Mouse (Mus musculus) lung, adult 10 weeks (tissue): ENCODE results near the gene Olfr730. TPM values are rescaled to one million over a fixed set of nuclear protein-coding genes. Genes with fewer than 3 reads are reported as not detected.

ENCODE experiments used
- polyA plus RNA-seq: library from polyadenylated mRNA; stranded (reverse); fragments of 350-450 nt; fragmentation: Illumina TruSeq; extraction: RNeasy Lipid Tissue Mini Kit (QIAGEN cat#74804); gene quantifications from one replicate; pipeline ENCODE4 v1.2.3, GENCODE M21; 2014; ENCODE audit warnings: low read depth, low replicate concordance; ENCODE audit not compliant: insufficient read depth

Gene Olfr730
- not detected for polyA plus RNA-seq

DNA sequence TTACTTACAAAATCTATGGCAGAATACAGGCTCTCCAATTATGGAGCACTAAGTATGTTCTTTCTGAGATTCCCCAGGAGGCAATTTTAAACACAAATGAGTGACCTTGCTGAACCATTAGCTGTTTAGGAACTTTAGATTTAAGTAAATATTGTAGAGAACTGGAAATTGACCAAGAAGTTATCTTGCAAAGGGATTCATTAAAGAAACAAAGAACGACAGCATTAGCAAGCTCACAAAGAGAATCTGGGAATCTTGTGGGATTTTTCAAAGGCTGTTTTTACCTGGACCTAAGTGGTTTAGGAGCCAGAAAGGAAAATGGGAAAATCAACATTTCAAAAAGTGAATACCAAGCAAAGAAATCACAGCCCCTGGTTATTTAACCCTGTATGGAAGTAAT is at the start of gene Olfr730:
Olfr730 (minus strand) TSS at position 101 of the 400 bp plus-strand sequence.

GRCm38 (mm10) chr14:50152810-50153209 is 35.2 kb downstream of the Olfr730 start, which contains the start of gene Olfr729:
Gene Olfr729 (minus strand): TSS chr14:50152910.

GRCm38 (mm10) chr14:50142580-50142979 is 45.4 kb downstream of the Olfr730 start, which contains the start of gene Olfr728:
Gene Olfr728 (minus strand): TSS chr14:50142680.

Other genes starting within 250 kb of the Olfr730 start
- gene Olfr724, start 224.9 kb downstream of the Olfr730 start, polyA plus RNA-seq: not detected
- not detected for gene Olfr725, start 147.8 kb downstream of the Olfr730 start, polyA plus RNA-seq
- not detected for gene Olfr726, start 97.2 kb downstream of the Olfr730 start, polyA plus RNA-seq
- gene Olfr727, start 65.0 kb downstream of the Olfr730 start, polyA plus RNA-seq: not detected
- gene Olfr728, start 45.5 kb downstream of the Olfr730 start, polyA plus RNA-seq: not detected
- not detected for gene Olfr729, start 35.3 kb downstream of the Olfr730 start, polyA plus RNA-seq
- gene Olfr731, start 53.7 kb upstream of the Olfr730 start, polyA plus RNA-seq: not detected
- gene Olfr732, start 96.0 kb upstream of the Olfr730 start, polyA plus RNA-seq: not detected
- gene Olfr733, start 113.3 kb upstream of the Olfr730 start, polyA plus RNA-seq: not detected
- gene Olfr734, start 138.6 kb upstream of the Olfr730 start, polyA plus RNA-seq: not detected
- not detected for gene Olfr735, start 160.7 kb upstream of the Olfr730 start, polyA plus RNA-seq
- 0.20 TPM for gene Tlr11, start 169.7 kb upstream of the Olfr730 start, polyA plus RNA-seq
- gene Olfr736, start 193.0 kb upstream of the Olfr730 start, polyA plus RNA-seq: not detected
- gene Olfr738, start 219.4 kb upstream of the Olfr730 start, polyA plus RNA-seq: not detected
- gene Olfr739, start 230.4 kb upstream of the Olfr730 start, polyA plus RNA-seq: not detected